Mouse (Mus musculus) embryonic fibroblast, embryonic 13.5 days (primary cell): ENCODE measurements at regions not wholly inside any gene's neighbourhood (a gene's known extent, or its start where the extent isn't known, plus 50 kb on each side); places are given as distances from the start of the nearest gene placed in this dataset.

Experiments
- H3K27ac ChIP-seq: 2 replicates; pipeline ENCODE4 v1.5.1; 2012; ENCODE audit warnings: low read length, control low read depth, inconsistent platforms; ENCODE audit not compliant: insufficient read depth
- H3K4me1 ChIP-seq: 2 replicates; pipeline ENCODE4 v1.6.1; 2011; ENCODE audit warnings: low read length; ENCODE audit not compliant: control insufficient read depth, insufficient read depth
- H3K4me3 ChIP-seq: 2 replicates; pipeline ENCODE4 v1.5.1; 2011; ENCODE audit warnings: mild to moderate bottlenecking, control low read depth, low read length; ENCODE audit not compliant: insufficient read depth
- CTCF ChIP-seq: IDR thresholded peaks from 2 replicates; pipeline ENCODE4 v1.5.1; 2011; ENCODE audit warnings: mild to moderate bottlenecking, control low read depth, low read length, moderate library complexity, borderline replicate concordance; ENCODE audit not compliant: insufficient read depth
- POLR2A ChIP-seq: IDR thresholded peaks from 2 replicates; pipeline ENCODE4 v1.6.1; 2011; ENCODE audit warnings: low read depth, mild to moderate bottlenecking, control low read depth, low read length, moderate library complexity

DNA sequence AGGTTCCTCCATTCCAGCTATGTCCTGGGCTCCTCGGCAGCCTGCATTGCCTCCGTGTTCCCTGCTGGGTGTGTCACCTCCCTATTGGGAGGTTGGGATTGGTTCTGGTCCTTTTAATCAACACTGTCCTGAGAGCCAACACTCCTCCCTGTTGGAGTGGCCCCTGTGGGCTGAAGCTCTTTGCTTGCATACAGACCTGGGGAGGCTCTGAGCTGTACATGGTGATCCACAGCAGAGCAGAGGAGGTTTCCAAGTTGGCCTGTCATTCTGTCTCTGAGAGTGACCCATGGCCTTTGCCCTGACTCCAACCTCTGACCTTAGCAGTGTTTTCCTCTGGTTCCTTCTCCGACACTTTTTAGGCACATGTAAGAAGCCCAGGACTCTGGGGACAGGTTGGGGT is 132.4 kb downstream of the Tpra1 start:
- no peak overlapping the region for H3K27ac ChIP-seq
- TF ChIP-seq POLR2A (no peak), CTCF (no peak)
- no peaks in the 10 kb centered on the region for H3K4me1 ChIP-seq
- no peak overlapping the region for H3K4me3 ChIP-seq

DNA sequence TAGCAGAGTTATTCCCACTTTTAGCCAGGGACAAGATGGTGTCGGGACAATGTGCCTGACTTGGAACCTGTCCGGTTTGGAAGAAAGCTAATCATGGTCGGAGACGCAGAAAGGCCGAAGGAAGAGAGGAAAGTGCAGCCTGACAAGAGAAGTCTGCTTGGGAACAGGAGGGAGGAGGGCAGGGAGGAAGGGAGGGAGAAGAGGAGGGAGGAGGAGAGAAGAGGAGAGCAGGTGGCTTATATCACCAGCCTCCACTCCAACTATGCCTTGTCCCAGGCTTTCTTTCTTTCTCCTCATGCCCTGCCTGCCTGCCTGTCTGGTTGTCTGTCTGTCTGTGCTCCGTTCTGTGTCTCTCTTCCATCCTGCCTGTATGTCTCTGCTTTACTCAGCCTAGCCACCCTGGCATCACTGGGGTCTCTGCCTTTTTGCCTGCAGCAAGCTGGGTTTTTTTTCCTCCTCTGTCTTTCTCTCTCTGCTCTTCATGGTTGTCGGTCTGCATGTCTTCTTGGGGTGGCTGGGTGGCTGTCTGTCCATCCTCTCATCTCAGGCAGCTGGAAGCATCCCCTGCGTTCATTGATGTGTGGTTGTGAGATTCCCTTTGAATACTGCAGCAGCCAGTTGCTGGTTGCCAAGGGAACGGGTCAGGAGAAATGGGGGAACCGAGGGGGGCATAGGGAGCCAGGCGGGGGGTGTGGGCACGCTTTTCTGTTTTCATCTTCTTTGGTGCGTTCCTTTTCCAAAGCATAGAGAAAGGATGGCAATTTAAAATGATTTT is 133.2 kb downstream of the Tpra1 start:
- Histone ChIP-seq H3K4me3 (no peak overlapping the region), H3K4me1 (no peaks in the 10 kb centered on the region), H3K27ac (no peak overlapping the region)
- TF ChIP-seq CTCF, result no peak
- TF ChIP-seq POLR2A, result no peak

DNA sequence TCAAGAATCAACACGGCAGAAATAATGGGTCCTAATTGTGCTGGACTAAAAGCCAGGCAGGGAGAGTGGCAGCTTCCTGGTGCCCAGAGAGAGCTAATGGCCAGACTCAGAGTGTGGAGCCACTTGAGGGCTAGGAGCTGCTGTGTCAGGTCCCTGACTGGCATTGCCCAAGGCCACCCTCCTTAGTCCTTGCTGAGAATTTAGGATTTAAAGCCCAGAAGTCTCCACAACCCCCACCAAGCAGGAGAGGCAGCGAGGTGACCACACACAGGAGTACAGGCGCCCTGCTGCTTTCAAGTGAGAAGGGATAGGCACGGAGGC is 133.7 kb downstream of the Tpra1 start:
- no peaks in the 10 kb centered on the region for H3K4me1 ChIP-seq
- H3K27ac ChIP-seq, result no peak overlapping the region
- H3K4me3 ChIP-seq, result no peak overlapping the region
- TF ChIP-seq CTCF, result no peak
- TF ChIP-seq POLR2A, result no peak

DNA sequence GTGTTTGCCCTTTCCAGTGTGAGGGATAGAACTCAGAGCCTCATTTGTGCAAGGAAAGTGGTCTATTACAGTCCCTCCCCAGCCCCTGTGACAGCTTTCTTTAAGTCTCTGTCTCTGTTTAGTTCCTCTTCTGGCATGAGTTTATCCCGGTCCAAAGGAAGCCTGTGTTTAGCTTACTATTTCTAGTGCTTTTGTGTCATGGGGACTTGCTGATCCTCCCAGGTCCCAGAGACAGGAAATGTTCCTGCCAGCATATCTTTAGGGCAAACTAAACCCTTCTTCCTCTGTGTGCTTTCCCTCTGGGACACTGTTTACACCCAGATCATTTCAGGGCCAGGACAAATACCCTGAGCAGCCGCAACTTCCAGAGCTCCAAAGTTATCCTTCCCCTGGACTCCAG is 135.3 kb downstream of the Tpra1 start:
- Histone ChIP-seq H3K27ac (no peak overlapping the region), H3K4me1 (no peaks in the 10 kb centered on the region), H3K4me3 (no peak overlapping the region)
- TF ChIP-seq CTCF, result no peak
- TF ChIP-seq POLR2A, result no peak

DNA sequence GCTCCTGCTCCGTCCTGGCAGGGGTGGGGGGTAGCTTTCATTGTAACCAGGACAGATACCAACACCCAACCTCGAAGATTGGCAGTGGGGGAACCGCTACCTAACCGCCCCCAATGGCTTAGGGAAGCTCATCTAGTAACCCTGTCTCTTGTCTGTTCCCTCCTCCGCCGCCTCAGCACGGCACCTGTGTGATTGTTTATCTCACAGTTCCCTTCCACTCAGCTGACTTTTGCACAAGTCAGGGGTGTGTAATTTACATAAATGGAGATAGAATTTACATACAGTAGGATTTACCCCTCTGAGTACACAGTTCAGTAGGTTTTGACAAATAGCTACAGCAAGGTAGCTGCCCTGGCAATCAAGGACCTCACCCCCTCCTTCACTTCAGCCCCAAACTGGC is 135.8 kb downstream of the Tpra1 start:
- H3K4me3 ChIP-seq, result no peak overlapping the region
- H3K4me1 ChIP-seq, result no peaks in the 10 kb centered on the region
- H3K27ac ChIP-seq, result no peak overlapping the region
- TF ChIP-seq POLR2A, result no peak
- TF ChIP-seq CTCF, result no peak

DNA sequence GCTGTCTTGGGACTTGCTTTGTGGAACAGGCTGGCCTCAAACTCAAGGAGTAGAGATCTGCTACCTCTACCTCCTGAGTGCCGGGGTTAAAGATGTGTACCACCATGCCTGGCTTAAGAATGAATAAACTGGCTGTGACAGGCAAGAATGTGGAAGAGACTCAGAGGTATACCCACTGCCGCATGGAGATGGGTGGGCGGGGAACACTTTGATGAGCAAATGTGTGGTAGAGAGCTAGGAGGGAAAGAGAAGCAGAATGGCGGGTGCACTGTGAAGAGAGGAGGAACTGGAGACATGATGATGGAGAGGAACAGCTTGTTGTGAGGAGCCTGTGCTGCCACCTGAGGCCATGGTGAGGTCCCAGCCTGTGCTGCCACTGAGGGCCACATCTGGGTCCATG is 138.9 kb downstream of the Tpra1 start:
- H3K27ac ChIP-seq, result no peak overlapping the region
- no peaks in the 10 kb centered on the region for H3K4me1 ChIP-seq
- TF ChIP-seq POLR2A (no peak), CTCF (no peak)
- H3K4me3 ChIP-seq, result no peak overlapping the region

DNA sequence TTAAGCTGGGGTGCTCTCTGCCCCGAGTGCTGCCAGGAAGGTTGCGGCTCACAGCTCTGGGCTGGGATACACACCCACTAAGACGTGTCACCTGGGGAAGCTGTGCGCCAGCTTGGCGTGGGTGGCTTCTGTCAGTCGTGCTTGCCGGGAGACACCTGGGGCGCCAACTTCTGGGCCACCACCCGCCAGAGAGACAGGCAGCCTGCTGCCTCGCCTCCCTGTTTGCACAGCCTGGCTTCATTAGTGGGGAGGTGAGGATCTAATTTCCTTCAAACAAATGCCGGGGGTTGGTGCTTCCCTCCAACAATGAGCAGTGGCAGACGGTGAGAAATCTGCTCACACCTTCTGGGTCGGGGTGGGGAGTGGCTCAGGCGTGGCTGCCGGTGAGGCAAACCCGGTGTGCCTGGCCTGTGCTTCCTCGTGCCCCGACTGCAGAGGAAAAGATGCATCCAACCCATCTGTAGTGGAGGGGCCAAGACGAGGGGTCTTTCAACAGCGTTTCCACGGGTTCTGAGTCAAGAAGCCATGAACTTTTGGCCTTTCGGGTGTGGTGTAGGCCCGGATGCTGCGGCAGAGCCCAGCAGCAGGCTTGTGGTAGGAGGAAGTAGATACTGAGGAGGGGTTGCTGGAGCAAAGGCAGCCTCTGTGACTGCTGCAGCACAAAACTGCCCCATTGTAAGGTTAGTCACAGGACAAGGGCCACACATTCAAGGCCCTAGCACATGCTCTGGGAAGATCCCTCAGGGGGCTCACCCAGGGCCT is 140.6 kb downstream of the Tpra1 start:
- no peak overlapping the region for H3K4me3 ChIP-seq
- no peak overlapping the region for H3K27ac ChIP-seq
- H3K4me1 ChIP-seq, result 0 out of 2 replicates have a peak, but pooled peaks cover 3% of the 10 kb centered on the region
- TF ChIP-seq POLR2A, result no peak
- TF ChIP-seq CTCF, result no peak

DNA sequence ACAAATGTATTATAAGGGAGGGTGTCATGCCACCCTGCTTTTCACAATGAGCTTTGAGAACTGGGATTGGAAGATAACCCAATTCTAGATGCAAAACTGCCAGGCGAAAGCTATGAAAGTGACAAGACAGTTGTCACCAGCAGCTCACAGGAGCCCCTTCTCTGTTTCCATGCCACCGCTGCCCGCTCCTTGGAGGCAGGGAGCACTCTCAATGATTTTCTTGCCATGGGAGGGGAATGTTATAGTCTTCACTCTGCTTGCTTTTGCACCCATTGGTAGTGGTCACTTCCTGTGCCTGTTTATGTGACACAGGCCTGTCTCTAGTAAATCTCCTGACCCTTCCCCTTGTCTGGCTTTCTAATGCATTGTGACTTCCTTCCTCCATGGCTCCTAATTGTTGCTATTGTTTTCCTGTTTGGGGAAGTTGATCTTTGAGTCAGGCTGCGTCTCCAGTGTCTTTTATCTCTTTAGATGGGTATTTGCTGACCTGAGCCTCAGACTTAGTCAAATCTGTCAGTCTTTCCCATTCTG is 143.4 kb downstream of the Tpra1 start:
- Histone ChIP-seq H3K4me1 (0 out of 2 replicates have a peak, but pooled peaks cover 3% of the 10 kb centered on the region), H3K27ac (no peak overlapping the region), H3K4me3 (no peak overlapping the region)
- TF ChIP-seq CTCF (no peak), POLR2A (no peak)

DNA sequence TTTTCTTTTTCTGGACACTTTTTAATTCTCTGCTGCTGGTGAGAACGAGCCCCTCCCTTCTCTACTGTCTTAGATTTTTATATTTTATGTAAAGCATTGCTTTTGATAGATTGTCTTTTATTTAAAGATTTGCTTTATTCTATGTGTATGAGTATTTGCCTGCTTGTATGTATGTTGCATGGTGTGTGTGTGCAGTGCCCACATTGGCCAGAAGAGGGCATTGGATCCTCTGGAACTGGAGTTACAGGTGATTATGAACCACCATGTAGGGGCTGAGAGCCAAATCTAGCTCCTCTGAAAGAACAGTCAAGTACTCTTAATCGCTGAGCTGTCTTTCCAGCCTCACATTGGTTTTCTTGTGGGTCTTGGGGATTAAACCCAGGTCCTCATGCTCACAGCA is 144.4 kb downstream of the Tpra1 start:
- Histone ChIP-seq H3K4me1 (0 out of 2 replicates have a peak, but pooled peaks cover 3% of the 10 kb centered on the region), H3K4me3 (no peak overlapping the region)
- TF ChIP-seq CTCF (no peak), POLR2A (no peak)

DNA sequence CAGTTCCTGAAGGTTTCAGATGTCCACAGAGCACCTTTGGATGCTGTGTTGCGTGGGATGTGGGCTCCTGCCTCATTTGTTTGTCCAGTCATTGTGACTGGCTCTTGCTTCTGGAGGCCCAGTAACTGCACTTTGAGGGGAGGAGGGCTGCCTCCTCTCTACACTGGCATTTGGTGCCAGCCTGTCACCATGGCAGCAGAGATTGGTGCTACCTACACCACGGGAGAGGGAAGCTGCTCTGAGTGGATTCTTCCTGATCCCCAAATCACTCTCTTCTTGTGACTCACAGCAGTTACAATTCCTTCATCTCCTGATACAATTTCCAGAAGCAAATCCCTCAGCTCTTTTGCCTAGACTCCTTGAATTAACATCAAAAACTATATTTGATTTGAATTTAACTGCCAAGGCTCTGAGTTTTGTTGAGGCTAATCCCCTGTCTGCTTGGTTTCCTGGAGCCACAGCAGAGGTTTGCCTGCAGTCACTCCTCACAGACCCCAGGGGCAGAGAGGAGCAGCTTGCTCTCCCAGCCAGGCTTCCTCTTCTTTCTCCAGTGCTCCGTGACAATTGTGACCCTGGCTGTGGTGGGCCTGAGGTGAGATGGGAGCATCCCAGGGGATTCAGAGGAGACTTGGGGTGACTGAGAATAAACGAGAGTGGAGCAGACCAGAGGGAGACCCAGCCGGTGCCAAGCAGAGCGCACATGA is 145.7 kb downstream of the Tpra1 start:
- Histone ChIP-seq H3K27ac (no peak overlapping the region), H3K4me1 (0 out of 2 replicates have a peak, but pooled peaks cover 3% of the 10 kb centered on the region), H3K4me3 (no peak overlapping the region)
- no peak for TF ChIP-seq POLR2A
- no peak for TF ChIP-seq CTCF

More for the DNA sequence above, 144.4 kb downstream of the Tpra1 start:
- no peak overlapping the region for H3K27ac ChIP-seq
